Mouse (Mus musculus) adrenal gland, adult 2 months (tissue): ENCODE measurements at regions not wholly inside any gene's neighbourhood (a gene's known extent, or its start where the extent isn't known, plus 50 kb on each side); places are given as distances from the start of the nearest gene placed in this dataset.

Experiments
- DNase-seq: peaks from one replicate; pipeline ENCODE4 v3.0.0; 2021

GRCm38 (mm10) chr11:55773283-55773682 is 165.3 kb upstream of the Glra1 start:
- no peak for DNase-seq

- no peak for DNase-seq
Measured at GRCm38 (mm10) chr11:55772538-55772937, 164.5 kb upstream of the Glra1 start.

- DNase-seq, result no peak
Measured at GRCm38 (mm10) chr11:55772107-55772506, 164.1 kb upstream of the Glra1 start.

GRCm38 (mm10) chr11:55764846-55765245 is 156.8 kb upstream of the Glra1 start:
- no peak for DNase-seq
